Mouse (Mus musculus): Measurements from ENCODE around the gene Maml2.
A peak's percentile ranks its signal among the peaks of the same experiment; 100 is the strongest.

The Maml2 gene

GRCm38 (mm10) chr9:13448716-13449115 is 151.0 kb downstream of the Maml2 start:
- no peak for DNase-seq

- DNase-seq: no peak
Observed at GRCm38 (mm10) chr9:13454651-13455123, 156.9 kb downstream of the Maml2 start.

GRCm38 (mm10) chr9:13455231-13455630 is 157.5 kb downstream of the Maml2 start:
- no peak for DNase-seq

DNA sequence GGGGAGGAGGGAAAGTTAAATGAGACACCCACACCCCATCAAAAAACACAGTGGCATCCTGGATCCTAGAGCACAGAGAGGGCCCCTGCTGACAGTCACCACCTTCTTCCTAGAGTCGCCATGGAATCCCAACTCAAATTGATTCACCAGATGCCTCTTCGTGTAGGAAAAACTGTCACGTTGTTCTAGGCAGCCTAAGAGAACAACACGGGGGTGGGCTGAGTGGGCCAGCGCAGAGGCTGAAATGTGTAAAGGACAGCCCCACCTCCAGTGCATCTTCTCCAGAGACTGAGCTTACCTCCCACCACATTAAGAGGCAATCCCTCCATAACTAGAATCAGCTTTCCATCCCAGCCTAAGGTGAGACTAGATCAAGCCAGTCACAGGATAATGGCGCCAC is 160.0 kb downstream of the Maml2 start:
- DNase-seq: peak; percentile 54

- no peak for DNase-seq
Observed at GRCm38 (mm10) chr9:13459371-13459770, 161.6 kb downstream of the Maml2 start.

DNA sequence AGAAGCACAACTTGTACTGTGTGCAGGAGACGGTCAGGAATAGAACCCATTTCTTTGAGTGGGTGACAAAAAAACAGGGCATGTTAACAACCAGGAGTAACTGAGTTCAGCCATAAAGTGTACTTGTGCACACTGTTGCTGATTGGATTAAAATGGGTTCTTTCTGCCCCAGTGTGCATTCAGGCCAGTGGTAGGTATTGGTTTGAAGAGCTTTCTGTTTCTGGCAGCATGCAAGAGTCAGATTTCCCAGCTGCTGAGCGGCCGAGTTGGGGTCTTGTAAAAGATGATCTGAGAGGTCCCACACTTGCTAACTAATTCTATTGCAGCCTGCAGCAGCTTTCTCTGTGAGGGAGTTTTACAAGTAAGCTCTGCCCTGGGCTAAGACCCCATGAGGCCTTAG is 162.3 kb downstream of the Maml2 start:
- DNase-seq: no peak

DNA sequence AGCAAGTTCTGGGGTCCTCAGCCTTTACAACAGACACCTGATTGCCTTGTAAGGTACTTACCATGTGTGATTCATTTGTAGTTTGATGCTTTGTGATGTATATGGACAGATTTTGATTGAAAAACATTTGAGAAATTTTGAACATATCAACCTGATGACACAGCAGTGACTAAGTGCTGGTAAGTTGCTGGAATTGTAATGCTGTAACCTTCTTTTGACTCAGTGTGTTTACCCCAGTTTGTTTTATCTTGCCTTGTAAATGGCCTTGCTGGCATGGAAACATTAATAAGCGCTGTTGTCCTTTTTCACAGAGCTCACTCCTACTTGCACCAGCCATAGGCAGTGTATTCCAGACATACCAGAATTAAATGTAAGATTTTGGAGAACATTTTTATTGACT is 163.2 kb downstream of the Maml2 start:
- DNase-seq: no peak

GRCm38 (mm10) chr9:13465358-13466020 is 167.7 kb downstream of the Maml2 start:
- no peak for DNase-seq

DNA sequence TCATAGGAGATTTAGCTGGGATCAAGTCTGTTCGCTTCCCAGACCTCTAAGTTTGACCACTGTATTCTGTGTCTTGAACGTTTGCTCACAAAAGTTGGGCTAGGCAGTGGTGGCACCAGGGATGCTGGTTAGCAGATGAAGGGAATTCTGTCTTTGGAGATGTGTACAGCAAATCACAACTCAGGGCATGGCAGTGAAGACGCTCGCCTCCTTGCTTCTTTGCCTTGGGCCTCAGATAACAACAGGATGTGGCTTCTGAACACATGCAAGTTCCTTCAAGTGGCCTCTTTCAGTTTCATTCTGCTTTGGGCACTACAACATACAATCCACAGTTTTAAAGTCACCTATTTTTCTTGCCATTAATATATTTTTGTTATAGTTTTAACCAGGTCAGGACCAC is 168.6 kb downstream of the Maml2 start:
- no peak for DNase-seq

DNA sequence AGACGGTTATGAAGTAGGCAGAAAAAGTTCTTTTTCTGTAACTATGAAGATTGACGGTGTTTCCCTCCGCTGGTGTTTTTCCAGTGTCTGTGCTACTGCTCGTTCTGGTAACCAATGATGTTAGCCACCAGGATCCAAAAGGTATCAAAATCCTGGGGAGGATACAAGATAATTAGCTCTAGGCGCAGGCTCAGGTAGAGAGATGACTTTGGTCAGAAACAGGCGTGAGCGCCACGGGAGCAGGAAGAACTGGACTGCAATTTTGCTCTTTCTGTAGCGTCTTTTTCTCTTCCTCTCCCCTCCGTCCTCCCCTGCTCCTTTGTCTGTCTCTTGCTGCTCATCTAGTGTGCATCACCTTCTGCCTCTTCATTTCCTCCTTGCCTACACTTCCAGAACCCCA is 169.1 kb downstream of the Maml2 start:
- no peak for DNase-seq

DNA sequence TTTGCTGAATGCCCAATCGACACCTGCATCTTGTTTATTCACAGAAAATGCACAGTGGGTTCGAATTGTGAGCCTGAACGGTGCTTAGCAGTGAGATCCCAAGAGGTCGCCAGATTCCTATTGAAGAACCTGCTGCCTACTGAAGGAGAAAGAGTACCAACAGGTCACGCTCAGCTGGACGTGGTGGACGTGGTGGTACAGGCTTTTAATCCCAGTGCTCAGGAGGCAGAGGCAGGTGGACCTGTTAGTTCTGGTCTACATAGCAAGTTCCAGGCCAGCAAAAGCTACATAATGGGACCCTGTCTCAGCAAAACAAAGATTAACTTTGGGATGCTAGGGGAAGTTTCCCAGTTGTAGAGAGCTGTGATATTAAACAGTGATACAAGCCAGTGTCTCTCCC is 170.0 kb downstream of the Maml2 start:
- DNase-seq: no peak

DNA sequence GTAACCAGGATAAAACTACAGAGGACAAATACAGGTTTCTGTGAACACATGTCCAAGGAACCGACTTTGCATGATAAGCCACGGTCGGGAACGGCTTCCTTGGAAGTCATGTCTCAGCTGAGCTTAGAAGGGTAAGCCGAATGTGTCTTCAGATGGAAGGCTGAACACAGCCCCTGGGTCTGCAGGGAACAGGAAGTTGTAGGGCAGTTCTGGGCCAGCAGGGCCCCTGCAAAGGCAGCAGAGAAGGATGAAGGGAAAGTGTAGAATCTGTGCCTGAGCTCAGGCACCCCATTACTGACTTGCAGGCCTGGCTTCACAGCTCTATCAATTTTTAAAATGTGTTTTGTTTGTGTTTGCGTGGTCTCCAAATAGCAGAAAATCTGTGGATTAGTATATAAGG is 171.0 kb downstream of the Maml2 start:
- no peak for DNase-seq

GRCm38 (mm10) chr9:13470013-13470412 is 172.3 kb downstream of the Maml2 start:
- DNase-seq: peak; percentile 36

- no peak for DNase-seq
Observed at GRCm38 (mm10) chr9:13474951-13475350, 177.2 kb downstream of the Maml2 start.

- no peak for DNase-seq
Observed at GRCm38 (mm10) chr9:13479275-13479674, 181.5 kb downstream of the Maml2 start.

DNA sequence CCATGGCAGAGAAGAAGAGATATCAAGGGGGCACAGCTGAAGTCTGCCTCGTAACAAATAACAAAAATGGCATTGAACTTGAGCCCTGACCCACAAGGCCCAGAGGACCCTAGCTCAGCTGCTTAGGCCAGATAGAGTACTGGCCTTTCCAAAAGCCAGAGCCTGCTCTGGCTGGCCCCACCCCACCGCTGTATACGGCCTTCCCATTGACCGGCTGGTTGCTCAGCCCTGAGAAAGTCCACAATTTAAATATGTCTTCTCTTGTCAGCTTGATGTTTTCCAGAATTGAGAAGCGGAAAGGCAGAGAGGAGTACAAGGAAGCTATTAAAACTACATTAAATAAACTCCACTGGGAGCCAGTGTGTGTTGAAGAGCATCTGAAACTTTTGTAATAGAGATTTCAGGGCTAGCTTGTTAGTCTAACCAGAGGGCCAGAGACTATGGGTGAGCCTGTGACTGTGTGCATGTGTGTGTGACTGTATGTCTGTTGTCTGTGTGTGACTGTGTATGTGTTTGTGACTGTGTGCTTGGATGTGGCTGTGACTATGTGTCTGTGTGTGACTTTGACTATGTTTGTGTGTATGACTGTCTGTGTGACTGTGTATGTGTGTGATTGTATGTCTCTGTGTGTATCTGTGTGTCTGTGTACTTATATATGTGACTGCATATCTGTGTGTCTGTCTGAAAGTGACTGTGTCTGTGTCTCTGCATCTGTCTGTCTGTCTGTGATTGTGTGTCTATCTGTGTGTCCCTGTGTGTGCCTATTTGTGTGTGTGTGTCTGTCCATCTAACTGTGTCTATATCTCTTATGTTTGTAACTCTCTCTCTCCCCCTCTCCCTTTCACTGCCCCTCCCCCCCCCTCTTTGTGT is 185.7 kb downstream of the Maml2 start:
- no peak for DNase-seq

DNA sequence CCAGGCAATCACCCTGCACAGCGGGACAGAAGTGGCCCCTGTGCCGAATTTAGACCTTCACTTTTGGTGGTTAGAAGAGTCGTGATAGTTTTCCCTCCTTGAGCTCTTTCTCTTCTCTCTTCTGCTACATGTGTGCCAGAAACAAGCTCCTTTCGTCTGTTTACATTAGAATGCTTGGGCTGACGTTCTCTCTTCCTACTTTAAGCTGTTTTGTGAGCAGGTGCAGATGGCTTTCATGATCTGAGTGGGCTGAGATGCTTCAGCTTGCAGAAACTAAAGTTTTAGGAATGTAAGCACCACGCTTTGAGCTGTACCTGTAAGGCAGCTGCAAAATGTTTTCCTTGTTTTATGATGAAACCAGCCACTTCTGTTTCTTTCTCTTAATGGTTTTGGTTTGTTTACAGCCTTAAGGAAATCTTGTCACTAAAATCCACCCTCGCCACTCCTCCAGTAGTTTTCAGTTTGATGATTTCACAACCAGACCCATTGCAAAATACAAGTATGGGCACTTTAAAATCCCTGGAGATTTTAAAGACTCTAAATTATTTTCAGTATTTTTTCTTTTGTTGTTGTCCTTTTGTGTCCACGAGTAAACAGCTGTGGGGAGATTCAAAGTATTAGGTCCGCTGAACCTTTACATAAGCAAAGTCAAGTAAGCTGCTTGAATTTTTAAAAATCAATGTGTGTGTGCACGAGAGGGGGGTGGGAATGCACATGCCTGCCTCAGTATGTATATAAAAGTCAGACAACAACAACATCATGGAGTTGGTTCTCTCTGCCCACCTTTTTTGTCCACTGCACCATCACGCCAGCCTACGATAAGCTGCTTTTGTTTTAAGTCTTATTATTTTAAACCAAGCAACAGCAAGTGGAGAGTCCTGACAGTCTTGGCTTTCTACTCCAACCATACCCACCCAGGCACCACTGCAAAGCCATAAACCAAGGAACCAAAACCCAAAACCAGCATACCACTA is 186.8 kb downstream of the Maml2 start:
- peak; percentile 40 for DNase-seq

DNA sequence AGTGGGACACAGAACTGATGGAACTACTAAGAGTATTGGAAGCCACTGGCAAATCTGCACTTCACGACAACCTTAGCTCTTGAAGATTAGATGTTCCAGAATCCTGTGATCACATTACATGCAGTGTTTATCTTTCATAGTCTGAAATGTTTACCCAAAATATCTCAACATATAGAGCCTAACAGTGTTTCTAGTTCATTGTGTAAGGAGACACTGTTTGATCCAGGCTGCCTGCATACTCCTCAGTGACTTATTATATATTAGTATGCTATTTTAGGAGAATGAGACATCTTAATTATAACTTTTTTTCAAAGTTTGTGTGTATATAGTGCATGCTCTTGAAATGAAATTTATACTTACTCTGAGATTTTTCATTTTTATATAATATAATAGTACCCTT is 188.2 kb downstream of the Maml2 start:
- DNase-seq: no peak

- DNase-seq: no peak
Observed at GRCm38 (mm10) chr9:13491107-13491506, 193.3 kb downstream of the Maml2 start.

DNA sequence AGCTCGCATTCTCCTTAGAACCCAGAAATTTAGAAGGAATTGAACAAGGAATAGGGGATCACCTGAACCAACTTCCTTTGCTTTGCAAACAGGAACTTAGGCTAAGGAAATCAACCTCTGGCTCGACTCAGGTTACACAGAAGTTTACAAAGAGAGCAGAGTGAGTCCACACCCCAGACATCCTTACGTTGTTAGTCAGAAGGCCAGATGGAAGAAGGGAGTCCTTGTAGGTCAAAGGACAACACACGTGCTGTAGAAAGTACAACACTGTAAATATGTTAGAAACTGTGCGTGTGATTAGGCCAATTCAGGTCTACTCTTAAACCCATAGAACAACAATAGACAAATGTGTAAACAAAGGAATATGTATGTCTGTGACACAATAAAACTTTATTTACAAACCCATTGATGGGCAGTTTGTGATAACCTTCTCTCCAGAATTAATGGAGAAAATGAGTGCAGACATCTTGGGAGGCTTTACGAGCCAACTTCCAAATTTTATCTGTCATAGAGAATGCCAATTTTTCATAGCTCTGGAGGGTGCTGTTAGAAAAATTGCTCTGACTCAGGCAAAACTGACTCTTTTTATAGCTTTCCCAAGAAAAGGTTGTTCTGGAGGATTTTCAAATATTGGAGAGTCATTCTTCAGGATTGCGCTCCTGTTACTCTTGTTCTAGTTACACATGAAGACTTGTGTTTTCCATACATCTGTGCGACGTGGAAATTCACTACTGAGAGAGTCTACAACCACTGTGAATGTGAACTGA is 194.3 kb downstream of the Maml2 start:
- no peak for DNase-seq

DNA sequence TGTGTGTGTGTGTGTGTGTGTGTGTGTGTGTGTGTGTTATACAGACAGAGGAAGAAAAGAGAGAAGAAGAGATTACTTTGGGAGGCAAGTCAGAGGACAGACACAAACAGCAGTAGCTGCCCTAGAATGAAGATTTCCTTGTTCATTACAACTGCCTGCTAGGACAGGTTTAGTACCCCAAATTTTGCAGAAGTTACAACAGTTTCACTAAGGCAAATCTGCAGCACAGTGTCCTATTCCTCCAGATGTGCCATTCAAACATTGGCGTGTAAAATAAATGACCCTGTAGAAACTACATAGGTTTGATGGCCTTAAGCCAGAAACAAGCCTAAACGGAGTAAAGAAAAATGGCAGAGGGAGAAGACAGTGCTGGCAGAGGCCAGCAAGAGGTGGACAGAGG is 195.1 kb downstream of the Maml2 start:
- DNase-seq: no peak

DNA sequence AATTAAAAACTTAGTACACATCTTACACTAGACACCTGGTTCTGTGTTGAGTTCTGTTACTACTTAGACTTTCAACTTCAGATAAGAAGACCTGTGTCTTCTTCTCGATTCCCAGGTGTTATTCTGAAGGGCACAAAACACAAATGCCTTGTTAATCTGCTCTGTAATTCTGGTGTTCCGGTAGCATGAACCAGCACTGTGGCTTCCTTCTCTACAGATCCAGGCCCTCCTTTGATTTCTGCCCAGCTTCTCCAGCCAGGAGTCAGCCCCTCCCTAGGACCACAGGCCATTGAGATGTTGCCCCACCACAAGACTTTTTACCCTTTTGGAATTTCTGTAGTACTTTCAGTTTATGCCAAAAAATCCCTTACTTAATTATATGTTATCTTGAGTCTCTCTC is 196.0 kb downstream of the Maml2 start:
- DNase-seq: no peak
